Mouse (Mus musculus) embryonic fibroblast, embryonic 13.5 days (primary cell): ENCODE results near the gene 1810010D01Rik. TPM values are rescaled to one million over a fixed set of nuclear protein-coding genes. Genes with fewer than 3 reads are reported as not detected.

Experiments used
- H3K27ac ChIP-seq: 2 replicates; pipeline ENCODE4 v1.5.1; 2012; ENCODE audit warnings: low read length, control low read depth, inconsistent platforms; ENCODE audit not compliant: insufficient read depth
- H3K4me1 ChIP-seq: 2 replicates; pipeline ENCODE4 v1.6.1; 2011; ENCODE audit warnings: low read length; ENCODE audit not compliant: control insufficient read depth, insufficient read depth
- H3K4me3 ChIP-seq: 2 replicates; pipeline ENCODE4 v1.5.1; 2011; ENCODE audit warnings: mild to moderate bottlenecking, control low read depth, low read length; ENCODE audit not compliant: insufficient read depth
- CTCF ChIP-seq: IDR thresholded peaks from 2 replicates; pipeline ENCODE4 v1.5.1; 2011; ENCODE audit warnings: mild to moderate bottlenecking, control low read depth, low read length, moderate library complexity, borderline replicate concordance; ENCODE audit not compliant: insufficient read depth
- POLR2A ChIP-seq: IDR thresholded peaks from 2 replicates; pipeline ENCODE4 v1.6.1; 2011; ENCODE audit warnings: low read depth, mild to moderate bottlenecking, control low read depth, low read length, moderate library complexity
- polyA plus RNA-seq: library from polyadenylated mRNA; stranded (reverse); fragments of >200 nt; gene quantifications from 2 replicates; pipeline ENCODE4 v1.2.4, GENCODE M21; 2011; ENCODE audit warnings: low read depth; ENCODE audit not compliant: missing spikeins, insufficient read length

Gene 1810010D01Rik
- polyA plus RNA-seq, 1 experiment, result not detected

DNA sequence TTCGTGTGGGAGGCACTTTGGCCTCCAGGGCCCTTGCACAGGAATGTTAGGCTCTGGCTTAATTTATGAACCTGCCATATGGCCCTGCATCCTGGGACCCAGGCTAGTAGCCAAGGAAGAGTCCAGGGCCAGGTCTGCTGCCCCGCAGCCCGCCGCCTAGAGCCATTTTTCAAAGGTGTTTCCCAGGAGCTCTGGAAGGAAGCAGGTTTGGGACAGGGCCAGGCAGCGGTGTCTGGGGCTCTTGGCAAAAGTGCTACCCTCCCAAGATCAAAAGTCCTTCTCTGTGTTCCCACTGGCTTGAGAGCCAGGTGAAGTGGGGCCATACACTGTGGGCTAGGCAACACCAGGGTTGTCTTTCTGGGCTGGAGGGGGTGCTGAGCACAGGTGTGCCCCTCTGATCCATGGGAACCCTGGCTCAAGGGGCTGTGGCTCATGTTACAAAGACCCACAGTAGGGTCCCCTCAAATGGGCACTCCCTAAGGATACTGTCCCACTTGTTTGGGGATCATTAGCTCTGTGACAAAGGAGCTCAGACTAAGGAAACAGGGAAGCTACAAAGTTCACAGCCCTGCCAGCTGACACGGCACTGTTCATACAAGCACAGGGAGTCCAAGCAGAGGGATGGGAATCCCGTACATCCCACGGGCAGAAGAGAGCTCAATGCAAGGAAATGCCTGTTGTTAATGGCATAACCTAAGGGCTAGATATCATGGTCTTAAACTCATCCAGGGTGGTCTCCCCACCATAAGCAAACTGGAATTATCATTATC, 32.0 kb upstream of the 1810010D01Rik start:
- Histone ChIP-seq H3K4me3 (no peak overlapping the region), H3K4me1 (peaks cover 3% of the 10 kb centered on the region; the same call in 1 of the 2 replicates), H3K27ac (no peak overlapping the region)
- TF ChIP-seq POLR2A (no peak), CTCF (no peak)

DNA sequence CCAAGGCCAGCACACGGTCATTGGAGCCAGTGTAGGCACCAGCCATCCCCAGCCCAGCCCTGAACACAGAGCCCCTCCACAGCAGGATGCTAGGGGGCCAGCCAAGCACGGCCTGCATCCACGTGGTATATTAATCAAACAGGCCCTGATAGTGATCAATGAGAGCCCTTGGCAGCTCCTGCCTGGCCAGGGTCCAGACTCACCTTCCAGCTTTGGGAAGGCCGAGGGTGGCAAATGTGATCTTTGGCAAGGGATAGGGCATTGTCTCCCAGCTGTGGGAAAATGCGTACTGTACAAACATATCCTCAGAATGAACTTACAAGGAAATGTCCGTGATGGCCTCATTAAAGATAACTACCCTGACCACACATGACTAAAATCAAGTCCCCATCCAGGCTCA, 31.2 kb upstream of the 1810010D01Rik start:
- no peak overlapping the region for H3K4me3 ChIP-seq
- no peak for TF ChIP-seq CTCF
- TF ChIP-seq POLR2A, result no peak
- no peak overlapping the region for H3K27ac ChIP-seq
- H3K4me1 ChIP-seq, result peaks cover 3% of the 10 kb centered on the region; the same call in 1 of the 2 replicates

DNA sequence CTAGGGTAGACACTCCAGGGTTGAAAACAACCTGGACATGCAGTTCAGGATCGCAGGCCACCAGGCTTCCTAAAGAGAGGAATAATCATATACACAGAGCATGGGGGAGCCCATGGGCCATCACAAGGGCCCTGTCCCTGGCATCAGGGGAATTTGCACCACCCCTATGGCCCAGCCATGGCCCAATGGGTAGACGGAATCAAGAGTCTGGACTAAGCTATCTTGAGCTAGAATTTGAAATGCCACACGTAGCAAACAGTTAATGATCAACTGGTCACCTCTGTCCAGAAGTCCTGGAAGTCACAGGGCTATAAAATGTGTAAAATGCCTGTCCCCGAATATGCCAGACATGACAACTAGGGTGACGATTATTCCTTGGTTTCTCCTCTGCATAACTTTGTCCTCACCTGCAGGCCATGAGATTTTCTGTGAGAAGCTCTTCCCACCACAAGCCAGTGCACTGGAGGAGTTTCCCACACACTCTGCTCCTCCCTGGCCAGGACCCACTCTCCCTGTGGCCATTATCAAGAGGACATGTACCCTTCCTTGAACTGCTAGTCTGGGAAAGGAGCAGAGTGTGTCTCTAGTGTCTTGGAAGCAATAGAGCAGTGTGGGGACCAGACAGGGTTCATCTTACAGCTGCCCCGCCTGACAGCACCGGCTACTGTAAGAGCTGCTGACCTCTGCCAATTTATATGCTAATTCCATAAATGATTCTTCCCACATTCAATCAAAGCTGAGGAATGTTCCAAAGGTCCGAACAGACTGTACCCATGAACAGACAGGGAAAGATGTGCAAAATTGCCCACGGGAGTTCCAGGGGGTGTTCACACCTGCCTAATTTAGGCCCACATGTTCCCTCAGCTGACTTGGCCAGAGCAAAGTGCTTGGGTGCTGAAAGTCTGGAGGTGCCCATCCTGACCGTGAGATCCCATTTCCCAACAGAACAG, 27.2 kb upstream of the 1810010D01Rik start:
- Histone ChIP-seq H3K4me3 (no peak overlapping the region), H3K27ac (no peak overlapping the region), H3K4me1 (no peaks in the 10 kb centered on the region)
- TF ChIP-seq CTCF (no peak), POLR2A (no peak)

DNA sequence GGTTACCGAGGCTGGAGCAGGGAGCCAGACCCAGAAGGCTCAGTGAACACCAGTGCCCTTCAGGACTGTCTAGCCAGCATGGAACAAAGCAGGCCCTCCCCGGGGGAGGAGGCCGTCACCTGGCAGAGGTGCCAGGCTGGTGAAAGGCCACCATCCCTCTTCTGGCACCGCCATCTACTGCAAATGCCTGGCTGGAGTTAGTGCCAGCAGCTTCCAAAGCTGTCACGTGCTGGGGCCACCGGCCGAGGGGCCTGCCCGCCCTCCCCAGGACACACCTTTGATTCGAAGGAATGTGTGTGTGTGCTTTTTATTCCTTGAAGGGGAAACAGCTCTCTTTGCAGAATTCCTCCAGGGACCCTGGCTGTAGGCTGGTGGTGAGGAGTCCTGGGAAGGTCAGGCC, 23.7 kb upstream of the 1810010D01Rik start:
- Histone ChIP-seq H3K4me1 (no peaks in the 10 kb centered on the region), H3K27ac (no peak overlapping the region), H3K4me3 (no peak overlapping the region)
- TF ChIP-seq CTCF, result no peak
- no peak for TF ChIP-seq POLR2A

DNA sequence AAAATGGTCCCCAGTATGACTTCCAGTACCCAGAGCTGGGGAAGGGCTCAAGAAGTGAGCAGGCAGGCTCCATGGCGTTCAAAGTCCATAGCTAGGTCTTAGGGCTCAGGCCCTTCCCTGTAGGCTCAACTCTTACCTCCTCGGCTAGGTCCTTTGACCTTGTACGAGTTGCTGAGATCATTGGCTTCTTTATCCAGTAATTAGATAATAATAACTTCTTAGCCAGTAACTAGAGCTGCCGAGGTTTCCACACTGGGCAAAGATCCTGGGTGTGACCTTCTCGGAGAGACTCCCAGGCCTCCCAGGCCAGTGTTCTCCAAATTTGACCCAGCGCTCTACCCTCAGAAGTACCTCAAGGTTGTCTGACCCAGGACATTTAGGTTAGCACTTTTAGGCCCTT, 18.7 kb upstream of the 1810010D01Rik start:
- Histone ChIP-seq H3K4me3 (no peak overlapping the region), H3K27ac (no peak overlapping the region), H3K4me1 (peaks cover 9% of the 10 kb centered on the region)
- TF ChIP-seq POLR2A (no peak), CTCF (no peak)

GRCm38 (mm10) chr7:145225626-145226025, 17.7 kb upstream of the 1810010D01Rik start:
- no peak overlapping the region for H3K27ac ChIP-seq
- H3K4me3 ChIP-seq, result no peak overlapping the region
- peaks cover 12% of the 10 kb centered on the region for H3K4me1 ChIP-seq
- TF ChIP-seq CTCF, result no peak

DNA sequence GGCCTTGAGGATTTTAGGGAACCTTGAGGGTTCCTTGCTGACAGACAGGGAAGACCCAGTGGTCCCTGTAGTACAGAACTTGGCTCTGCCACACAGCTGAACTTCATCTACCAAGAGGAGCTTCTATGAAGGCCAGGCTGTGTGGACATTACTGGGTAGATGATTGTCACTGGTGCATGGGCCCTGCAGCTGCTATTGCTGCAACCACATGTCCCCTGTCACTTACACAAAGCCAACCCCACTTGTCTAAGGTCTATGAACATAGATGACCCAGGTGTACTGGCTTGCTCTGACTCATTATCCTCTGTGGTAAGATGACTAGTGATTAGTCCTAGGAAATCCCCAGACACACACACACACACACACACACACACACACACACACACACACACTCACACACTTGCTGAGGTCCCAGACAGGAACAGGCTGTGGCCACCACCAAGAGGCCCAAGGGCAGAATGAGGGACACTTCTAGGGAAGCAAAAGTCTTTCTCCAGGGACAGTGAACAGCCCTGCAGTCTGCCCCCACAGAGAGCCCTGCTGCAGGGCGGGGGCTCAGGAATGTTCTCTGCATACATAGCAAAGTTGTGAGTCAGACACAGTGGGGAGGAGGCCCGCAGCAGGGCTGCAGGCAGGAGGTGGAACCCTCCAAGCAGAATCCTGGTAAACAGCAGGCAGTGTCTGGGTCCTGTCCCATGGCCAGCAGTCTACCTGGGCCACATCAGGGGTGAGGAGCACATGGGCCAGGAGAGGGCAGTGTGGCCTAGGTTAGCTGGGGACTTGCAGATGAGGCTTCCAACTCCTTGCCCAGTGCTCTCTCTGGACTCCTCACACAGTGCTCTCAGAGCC, 14.1 kb upstream of the 1810010D01Rik start:
- peak overlapping the region; percentile 70 for H3K27ac ChIP-seq
- peaks cover 12% of the 10 kb centered on the region for H3K4me1 ChIP-seq
- H3K4me3 ChIP-seq, result no peak overlapping the region
- peak; percentile 73 for TF ChIP-seq CTCF
- TF ChIP-seq POLR2A, result 0 out of 2 replicates have a peak, but pooled peaks have one; percentile 15

DNA sequence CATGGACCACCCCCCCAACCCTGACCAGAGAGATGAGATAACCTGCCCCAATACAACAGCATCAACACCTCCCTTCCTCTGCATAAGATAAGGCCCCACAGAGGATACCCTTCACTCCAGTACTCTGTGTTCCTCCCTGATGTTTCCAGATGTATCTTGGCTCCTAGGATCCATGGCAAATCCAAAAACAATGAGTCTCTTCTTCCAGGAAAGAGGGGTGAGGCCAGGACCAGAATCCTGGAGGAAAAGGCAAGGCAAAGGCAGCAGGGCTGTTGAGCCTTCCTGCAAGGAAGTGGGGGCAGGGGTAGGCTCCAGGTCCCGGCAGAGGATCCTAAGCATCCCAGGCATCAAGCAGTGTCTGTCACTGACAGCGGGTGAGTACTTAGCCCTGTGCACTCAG, 13.4 kb upstream of the 1810010D01Rik start:
- H3K4me1 ChIP-seq, result peaks cover 12% of the 10 kb centered on the region
- no peak for TF ChIP-seq CTCF
- no peak for TF ChIP-seq POLR2A

GRCm38 (mm10) chr7:145219420-145219831, 11.5 kb upstream of the 1810010D01Rik start:
- Histone ChIP-seq H3K27ac (no peak overlapping the region), H3K4me3 (no peak overlapping the region), H3K4me1 (peaks cover 12% of the 10 kb centered on the region)
- TF ChIP-seq CTCF (no peak), POLR2A (no peak)

More for the DNA sequence above, 13.4 kb upstream of the 1810010D01Rik start:
- H3K4me3 ChIP-seq, result no peak overlapping the region
- H3K27ac ChIP-seq, result peak overlapping the region; percentile 70

DNA sequence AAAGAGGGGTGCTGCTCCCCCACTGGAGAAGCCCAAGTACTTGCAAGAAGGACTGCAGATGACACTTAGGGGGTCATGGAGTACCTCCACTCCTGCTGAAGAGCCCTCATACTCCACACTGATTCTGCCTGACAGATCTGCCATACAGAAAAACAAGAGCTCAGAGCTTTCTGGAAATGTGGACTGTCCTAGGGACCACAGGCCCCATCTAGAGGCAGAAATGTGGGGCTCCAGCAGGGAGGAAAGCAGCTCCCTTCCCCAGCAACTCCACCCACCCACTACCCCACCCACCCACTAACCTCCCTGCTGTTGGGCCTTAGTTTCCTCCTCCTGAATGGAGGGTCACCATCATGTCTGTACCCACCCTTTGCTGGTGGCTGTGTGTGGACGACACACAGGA, 8.7 kb upstream of the 1810010D01Rik start:
- peaks cover 5% of the 10 kb centered on the region; the same call in 1 of the 2 replicates for H3K4me1 ChIP-seq
- H3K4me3 ChIP-seq, result no peak overlapping the region
- H3K27ac ChIP-seq, result no peak overlapping the region
- TF ChIP-seq CTCF (0 out of 2 replicates have a peak, but pooled peaks have one; percentile 2), POLR2A (no peak)
